Mouse (Mus musculus) kidney, postnatal 4 days (tissue): ENCODE data around the gene Gins3.
"Not testable (repeated sequence)": the region's sequence is repeated elsewhere in the genome, so short reads cannot be mapped to it uniquely, and the experiment has no call there.

Source experiments
- DNase-seq, 2 experiments: peaks; one replicate each; pipeline ENCODE4 v3.0.0; 2021; ENCODE audit warnings: mixed read lengths in 2 of 2

Gins3 gene

DNA sequence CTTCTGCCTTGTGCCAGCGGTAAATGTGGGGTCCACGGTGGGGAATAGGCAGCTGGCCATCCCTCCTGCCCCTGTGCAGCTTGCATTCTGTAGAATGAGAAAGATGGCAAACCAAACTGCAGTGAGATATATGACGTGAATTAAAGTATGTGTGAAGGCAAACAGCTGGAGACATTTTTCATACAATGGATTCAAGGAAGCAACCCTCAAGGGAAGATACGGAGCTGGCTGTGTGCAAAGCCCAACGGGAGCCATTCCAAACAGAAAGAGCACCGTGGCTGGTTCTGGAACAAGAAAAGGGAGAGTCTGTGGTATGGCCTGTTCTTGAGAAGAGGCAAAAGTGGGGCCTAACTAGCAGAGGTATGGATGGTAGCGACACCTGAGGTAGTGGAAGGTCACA lies 22.6 kb downstream of the Gins3 start:
- peak in 1 of 2 experiments; percentile 38 for DNase-seq

DNA sequence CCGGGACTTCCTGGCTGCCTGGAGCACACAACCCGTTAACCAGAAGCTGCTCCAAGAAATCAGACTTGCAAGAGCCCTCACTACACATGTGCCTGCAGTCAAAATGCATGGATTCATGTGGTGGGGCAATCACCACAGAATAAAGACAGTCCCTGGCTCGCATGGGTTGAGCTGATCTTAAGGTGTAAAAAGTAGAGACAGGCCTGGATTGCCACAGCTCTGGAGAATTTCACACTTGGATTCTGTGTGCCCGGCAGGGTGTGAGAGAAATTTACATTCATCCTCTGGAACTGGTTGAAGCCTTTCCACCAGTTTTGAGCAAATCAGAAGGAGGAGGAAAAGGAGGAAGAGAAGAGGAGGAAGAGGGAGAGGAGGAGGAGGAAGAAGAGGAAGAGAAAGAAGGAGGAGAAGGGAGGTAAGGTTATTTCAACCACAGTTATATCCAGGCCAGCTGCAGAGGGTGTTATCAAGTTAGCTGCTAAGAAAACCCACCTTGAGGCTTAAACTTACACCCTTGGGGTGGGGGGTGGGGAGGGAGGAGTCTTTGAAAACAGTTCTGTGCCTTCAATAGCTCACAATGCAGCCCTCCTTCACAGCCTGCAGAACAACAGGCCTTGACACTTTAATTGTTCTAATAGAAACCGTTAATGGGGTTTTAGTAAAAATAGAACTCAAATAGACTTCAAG lies 23.2 kb downstream of the Gins3 start:
- no peak for DNase-seq

DNA sequence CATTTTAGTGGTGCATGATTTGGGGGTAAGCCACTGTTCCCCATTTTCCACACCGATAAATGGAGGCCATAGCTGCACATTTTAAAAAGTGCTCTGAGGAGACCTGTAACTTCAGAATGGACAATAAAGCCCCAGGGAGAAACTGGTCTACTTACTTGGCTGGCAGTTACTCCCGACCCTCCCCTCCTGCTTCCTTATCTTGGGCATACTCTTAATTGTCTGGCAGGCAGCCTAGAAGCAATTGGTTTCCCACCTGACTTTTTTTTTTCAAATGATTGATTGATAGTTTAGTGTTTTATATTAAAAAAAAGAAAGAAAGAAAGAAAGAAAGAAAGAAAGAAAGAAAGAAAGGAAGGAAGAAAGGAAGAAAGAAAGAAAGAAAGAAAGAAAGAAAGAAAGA lies 24.3 kb downstream of the Gins3 start:
- no peak for DNase-seq

DNA sequence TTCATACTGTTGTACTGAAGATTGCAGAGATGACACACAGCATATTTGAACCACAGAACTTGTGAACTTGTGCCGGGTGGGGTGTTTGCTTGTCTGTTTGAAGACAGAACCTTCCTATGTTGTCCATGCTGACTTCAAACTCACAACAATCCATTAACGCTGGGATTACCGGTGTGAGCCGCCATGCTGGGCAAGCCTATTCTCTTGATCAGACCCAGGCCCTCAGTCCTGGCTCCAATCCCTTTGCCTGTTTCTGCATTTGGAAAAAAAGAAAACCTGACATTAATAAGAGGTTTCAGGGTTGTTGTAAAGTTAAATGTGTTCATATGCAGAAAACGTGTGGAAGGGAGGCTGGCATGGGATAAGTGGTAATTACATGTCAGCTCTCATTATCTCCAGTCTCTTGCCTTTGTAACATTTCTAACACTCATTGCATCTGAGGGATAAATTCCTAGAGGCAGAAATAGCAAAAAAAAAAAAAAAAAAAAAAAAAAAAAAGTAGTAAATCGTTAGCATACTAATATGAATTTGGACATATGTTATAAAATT lies 27.2 kb downstream of the Gins3 start:
- no peak for DNase-seq

DNA sequence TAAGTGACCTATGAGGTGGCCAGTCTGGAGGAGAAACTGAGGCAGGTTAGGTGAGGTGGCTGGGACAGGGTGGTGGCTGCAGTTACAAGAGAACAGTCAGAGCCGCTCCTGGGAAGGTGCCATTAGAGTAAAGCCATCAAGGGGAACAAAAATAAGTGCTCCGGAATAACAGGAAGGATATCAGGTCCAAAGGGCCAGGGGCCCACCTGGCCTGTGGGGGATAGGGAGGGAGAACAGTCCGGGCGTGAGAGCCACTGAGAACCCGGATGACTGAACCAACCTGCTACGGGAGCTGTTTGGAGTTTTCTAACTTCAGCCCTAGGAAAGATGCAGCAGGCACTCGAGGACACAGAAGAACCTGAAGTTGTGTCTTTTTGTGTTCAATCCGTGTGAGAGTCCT lies 27.8 kb downstream of the Gins3 start:
- no peak for DNase-seq

DNA sequence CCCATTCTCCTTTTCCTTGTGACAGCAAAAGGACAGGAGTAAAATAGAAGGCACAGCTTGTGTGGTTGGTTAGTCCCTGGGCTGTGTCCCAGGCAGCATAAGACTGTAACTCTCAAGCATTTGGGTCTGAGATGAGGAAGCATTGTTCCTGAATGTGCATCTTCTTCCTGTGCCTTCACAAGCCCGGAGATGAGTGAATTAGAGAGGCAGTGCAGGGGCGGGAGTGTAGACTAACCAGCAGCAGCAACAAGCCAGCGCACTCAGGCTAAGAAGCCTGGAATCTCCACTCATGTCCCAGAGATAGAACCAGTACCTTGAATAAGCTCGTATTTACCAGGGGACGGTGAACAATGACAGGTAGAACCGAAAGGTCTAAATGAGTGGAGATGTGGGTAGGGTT lies 28.3 kb downstream of the Gins3 start:
- DNase-seq = no peak

DNA sequence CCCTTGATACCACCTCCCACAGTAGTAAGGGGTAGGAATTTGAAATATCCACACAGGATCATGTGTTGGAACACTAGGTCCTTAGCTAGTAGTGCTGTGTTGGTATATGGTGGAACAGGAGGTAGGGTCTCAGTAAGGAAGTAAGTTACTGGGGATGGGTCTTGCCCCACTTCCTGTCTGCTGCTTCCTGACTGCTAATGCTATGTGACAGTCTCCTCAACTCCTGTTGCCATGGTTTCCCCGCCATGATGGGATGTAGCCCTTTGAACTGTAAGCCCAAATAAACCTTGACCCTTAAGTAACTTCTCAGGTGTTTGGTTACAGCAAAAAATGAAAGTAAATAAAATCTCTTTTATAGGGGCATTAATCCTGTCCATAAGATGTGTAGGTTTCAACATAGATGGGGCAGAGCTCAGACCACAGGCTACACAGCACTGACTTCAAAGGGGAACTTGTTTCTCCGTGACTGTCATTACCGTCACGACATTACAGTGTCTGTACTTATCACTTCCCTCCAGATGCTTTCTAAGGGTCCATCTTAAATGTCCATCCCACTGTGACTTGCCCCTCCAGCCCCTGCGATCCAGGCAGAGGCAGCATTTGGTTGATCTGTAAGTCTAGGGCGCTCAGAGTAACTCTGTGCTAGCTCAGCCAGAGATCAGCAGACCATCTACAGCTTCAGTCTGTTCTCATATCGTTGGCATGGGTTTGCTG lies 29.8 kb downstream of the Gins3 start:
- no peak for DNase-seq

DNA sequence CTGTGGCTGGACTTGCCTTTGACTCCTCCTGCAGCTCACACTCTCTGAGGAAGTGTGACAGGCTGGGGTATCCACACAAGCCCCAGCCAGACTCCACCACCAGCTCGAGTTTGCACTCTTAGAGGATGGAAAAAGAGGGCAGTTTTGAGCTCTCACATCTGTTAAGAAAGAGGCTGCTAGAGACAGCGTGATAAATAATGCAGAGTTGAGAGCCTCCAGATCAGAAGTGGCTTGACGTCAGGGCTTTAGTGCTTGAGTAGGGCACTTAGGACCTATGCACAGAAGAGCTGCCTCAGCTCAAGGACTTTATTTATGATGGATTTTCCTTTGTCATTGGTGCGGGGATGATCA lies 30.3 kb downstream of the Gins3 start:
- DNase-seq = peak in 1 of 2 experiments; percentile 21

DNA sequence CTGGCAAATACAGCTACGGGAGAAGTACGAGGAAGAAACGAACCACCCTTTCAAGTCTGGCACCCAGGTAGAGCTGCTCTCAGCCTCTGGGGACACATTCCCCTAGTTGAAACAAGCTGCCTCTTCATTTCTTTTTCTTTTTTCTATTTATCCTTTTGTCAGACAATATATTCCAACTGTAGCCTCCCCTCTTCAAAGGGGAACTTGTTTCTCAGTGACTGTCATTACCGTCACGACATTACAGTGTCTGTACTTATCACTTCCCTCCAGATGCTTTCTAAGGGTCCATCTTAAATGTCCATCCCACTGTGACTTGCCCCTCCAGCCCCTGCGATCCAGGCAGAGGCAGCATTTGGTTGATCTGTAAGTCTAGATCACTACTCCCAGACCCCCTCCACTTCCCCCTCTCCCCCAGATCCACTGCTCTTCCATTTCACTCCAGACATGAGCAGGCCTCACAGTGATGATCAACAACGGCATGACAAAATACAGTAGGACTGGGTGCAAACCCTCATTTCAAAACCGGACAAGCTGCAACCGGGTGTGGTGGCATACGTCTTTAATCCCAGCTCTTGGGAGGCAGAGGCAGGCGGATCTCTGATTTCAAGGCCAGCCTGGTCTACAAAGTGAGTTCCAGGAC lies 32.7 kb downstream of the Gins3 start:
- DNase-seq = not testable (repeated sequence)

DNA sequence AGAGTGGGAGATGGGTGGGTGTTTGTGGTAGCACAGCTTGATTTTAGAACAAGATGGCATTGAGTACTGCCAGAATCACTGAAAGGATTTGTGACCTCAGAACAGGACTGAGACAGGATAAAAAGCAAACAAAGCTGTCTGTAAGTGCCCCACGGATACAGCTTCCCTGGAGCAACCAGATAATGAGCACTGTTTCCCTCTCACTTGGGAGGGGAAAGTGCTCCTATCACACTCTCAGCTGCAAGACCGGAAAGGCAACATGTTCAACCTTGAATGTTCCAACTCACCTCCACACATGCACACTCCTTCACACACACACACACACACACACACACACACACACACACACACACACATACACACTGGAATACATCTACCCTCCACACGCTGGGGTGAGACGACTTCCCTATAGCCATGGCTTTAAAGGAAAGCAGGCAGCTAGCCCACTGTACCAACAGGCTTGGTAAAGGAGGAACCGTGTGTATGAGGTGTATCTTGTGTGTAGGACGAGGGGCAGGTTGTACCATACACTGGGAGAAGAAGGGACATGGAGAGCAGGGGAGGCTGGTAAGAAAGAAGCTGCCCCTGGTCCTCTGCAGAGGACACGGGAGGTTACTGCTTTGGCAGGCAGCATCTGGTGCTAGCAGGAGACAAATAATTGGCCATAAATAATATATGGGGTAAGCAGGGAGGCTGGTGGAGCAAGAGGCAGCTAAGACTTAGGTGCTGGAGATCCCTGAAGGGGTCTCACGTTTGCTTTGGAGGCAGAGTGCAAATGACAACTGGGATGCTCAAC lies 35.1 kb downstream of the Gins3 start:
- DNase-seq = no peak

DNA sequence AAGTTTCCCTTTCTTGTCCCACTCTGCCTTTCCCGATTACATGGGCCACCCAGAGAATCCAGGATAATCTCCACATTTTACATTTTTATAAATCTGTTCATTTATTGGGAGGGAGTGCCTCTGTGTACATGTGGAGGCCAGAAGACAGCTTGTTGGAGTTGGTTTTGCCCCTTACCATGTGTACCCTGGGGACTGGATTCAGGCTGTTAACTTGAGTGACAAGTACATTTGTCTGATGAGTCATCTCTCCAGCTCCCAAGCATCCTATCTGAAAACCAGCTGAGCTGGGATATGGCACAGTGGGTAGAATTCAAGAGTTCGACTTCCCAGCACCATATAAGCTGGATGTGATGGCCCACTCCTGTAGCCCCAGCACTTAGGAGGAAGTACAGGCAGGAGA lies 36.7 kb downstream of the Gins3 start:
- no peak for DNase-seq

DNA sequence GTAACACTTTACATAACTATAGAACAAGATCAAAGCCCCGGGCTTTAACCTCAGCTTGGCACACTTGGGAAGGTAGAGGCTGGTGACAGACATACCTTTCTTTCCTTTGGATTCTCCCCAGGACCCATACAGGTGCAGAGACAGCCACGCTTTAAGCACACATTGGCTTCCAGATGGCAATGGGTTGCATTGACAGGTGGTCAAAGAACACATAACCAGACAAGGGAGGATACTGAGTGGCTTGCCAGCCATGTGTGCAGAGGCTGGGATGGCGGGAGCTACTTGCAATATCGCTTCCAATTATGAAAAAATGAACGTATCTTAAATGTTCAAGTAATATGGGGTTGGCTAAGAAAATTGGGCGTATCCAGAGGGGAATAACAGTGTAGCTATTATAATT lies 38.6 kb downstream of the Gins3 start:
- DNase-seq = no peak

DNA sequence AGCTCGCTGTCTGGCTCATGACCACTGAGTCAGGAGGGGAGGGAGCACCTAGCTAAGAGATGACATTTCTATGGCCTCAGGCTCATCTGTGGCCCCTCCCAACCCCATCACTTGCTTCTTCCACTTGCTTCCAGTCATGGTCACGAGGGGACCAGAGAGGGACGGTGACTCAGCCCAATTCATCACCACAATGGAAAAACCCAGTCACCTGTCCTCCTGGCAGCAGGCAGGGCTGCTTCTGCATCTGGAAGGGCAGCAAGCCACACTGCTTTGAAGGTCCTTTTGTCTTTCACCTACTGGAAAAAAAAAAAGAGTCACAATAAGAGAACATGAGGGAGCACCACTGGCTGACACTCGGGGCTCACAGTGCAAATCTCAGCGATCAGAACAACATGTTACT lies 39.6 kb downstream of the Gins3 start:
- no peak for DNase-seq

DNA sequence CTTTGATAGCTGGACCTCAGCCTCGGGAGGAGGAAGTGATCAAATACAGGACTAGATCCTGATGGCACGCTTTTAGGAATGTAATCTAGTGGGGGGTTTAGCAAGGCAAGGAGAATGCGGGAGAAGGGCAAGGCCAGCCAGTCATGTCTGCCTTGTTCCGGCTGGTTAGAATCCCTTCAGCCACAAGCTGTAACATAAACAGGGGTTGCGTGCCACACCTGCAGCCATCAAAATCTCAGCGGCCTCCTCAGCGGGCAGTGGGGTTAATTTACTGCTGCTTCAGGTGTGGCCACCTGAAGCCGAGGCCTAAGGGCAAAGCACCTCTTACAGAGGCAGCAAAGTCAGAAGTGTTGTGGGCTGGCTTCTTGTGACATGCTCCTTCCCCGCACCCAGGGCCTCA lies 43.4 kb downstream of the Gins3 start, which contains the start of gene Ndrg4:
Ndrg4 (plus strand) TSS at position 350 of the 400 bp plus-strand sequence.
- DNase-seq = peak in 1 of 2 experiments; percentile 43

DNA sequence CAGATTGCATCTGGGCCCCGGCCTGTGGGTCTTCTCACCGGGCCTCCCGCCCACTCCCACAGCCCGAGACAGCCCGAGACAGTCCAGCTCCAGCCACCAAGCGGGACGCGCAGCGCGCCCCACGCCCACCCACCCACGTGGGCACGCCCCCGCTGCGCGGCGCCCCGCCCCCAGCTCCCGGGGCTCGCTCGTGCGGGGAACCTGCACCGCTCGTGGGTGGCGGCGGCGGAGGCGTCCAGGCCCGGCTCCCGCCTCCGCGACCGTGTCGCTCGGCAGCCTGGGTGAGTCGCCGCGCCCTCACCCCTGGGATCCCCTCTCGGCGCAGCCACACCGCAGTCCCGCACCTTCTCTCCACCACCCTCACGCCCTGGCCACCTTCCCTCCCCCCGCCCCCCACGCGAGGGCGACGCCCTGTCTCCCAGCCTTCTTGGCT lies 44.4 kb downstream of the Gins3 start:
- peak; percentile 26 to 47 for DNase-seq

DNA sequence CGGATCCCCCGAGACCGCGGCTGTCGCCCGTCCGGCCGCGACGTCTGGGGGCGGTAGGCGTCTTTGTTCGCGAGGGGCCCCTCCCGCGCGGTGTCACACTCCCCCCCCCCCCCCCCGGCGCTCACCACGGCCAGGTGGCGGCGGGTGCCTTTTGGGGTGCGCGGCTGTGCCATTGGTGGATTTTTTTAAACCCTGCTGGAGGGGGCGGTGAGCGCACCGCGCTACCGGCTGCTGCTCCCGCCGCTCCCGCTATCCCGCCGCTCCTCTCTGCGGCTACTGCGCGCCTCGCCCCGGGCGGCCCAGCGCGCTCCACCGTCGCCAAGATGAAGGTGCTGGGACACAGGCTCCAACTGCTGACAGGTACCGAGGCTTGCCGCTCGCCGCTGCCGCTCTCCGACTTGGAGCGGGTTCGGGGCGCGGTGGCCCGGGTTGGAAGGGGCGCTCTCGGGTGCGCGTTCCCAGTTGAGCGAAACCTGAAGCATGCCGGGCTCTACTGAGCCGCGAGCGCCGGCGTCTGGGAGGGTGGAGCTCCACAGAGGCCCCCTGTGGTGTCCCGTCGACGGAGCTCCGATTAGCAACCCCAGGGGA lies 44.9 kb downstream of the Gins3 start:
- DNase-seq = peak; percentile 26 to 53

DNA sequence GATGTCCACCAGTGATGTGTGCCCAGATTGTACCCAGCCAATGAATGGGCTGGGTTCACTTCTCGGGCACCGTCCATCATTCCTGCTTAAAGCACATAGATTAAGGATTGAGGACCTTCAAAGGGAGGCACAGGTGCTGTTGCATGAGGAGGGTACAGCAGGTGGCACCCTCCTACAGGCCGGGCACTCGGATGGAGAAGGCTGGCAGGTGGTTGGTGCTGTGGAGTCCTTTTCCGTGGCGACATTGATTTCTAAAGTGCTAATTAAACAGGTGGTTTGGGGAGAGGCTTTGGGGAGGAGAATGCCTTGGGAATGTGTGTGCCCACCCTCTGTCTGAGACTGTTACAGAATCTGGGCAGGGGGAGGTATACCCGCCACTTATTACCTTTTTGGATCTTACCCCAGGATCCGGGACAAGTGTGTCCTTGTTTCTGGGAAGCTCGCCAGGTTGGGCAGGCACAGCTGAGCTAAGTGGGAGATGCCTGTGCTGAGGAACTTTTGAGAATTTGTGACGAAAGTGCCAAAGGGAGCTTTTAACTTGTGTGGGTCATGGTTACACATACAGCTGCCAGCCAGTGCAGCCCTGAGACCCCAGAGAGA lies 54.9 kb downstream of the Gins3 start:
- no peak for DNase-seq

DNA sequence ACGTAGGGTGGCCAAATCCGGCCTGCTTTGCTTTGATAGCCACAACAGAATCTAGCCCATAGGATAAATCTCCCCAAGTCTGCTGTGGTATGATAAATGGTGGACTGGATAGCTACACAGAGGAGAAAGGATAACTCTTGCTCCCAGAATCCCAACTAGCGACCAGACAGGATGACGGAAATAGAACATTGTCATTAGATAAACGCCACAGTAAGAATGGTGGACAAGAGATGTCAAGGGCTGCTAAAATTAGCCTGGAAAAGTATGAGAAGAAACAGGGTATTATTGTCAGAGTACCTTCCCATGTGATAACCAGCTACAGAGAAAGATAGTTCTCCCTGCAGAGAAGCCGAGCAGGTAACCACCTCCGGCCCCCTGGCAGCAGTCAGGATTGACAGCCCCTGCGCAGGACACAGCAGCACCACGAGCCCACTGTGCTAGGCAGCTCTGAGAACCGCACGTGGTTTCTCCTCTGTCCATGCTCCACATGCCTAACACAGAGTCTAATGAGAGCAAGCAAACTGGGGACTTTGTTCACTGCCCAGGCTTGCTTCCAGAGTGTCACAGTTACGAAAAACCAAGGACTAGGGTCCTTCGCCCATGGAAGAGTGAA lies 57.8 kb downstream of the Gins3 start:
- peak; percentile 45 to 54 for DNase-seq

DNA sequence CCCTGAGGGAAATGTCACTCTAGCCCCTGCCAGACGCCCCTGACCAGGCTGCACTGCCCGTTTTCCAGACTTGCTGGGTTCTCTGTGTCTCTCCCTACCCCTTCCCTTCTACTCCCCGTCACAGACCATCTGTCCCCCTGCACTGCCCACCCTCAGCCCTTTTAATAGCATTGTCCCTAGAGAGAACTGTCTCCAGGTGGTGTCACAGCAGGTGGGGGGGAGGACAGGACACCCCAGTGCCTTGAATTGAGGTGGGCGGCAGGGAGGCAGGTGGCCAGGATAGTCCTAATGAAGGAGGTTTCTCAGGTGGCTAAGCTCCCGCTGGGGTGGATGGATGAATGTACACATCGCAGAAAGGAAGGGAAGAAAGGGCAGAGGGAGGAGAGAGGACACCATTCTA lies 61.4 kb downstream of the Gins3 start:
- no peak for DNase-seq
